ENCODE assay signal across 30 mouse cellular contexts in genomic region chr5:4870041-4870726, GRCm38 (mm10).
A peak's percentile ranks its signal among the peaks of the same experiment; 100 is the strongest.
DNase-seq lines count a peak whose midpoint lies in the region; ATAC-seq lines count a peak whose summit lies in the region.
"Had no signal": no experiment of that assay in that cellular context is flagged by ENCODE, and none has a peak within 500 bp of the region (broad histone marks: within the 10 kb centered on the region; RNA-seq: fewer than 3 reads in every experiment).

No protein-coding gene starts in this region.

- H3K9me3 ChIP-seq in heart, embryonic 10.5 days: no peaks in the 10 kb centered on the region
- H3K9me3 ChIP-seq in midbrain, embryonic 12.5 days: no peaks in the 10 kb centered on the region
- H3K9me3 ChIP-seq in midbrain, embryonic 16.5 days (replicated peaks; ENCODE audit: control insufficient read depth, low read length, poor library complexity, severe bottlenecking): no peaks in the 10 kb centered on the region
- H3K9me3 ChIP-seq in embryonic facial prominence, embryonic 10.5 days: no peaks in the 10 kb centered on the region
- no peaks in the 10 kb centered on the region for H3K9me3 ChIP-seq in midbrain, embryonic 14.5 days (ENCODE audit: control insufficient read depth, low read length)
- H3K9me3 ChIP-seq: embryonic facial prominence, embryonic 15.5 days; G1E; heart, embryonic 13.5 days; intestine, embryonic 15.5 days; limb, embryonic 13.5 days; liver, embryonic 13.5 days had no signal

- H3K27ac ChIP-seq in heart, embryonic 10.5 days: 0 out of 2 replicates have a peak overlapping the region, but pooled peaks have one; percentile 22
- peak overlapping the region; percentile 76 for H3K27ac ChIP-seq in midbrain, embryonic 12.5 days (replicated peaks)
- no peak overlapping the region for H3K27ac ChIP-seq in midbrain, embryonic 16.5 days (ENCODE audit: low read length)
- H3K27ac ChIP-seq in embryonic facial prominence, embryonic 10.5 days (replicated peaks): peak overlapping the region; percentile 48
- H3K27ac ChIP-seq in midbrain, embryonic 14.5 days (replicated peaks; ENCODE audit: low read depth, low read length): peak overlapping the region; percentile 42; the same call in 1 of the 2 replicates
- H3K27ac ChIP-seq: embryonic facial prominence, embryonic 15.5 days; heart, embryonic 13.5 days; intestine, embryonic 15.5 days; limb, embryonic 13.5 days; liver, embryonic 13.5 days; stomach, postnatal 0 days had no signal

- no peak for DNase-seq in heart, embryonic 10.5 days (ENCODE audit: low spot score)
- no peak for DNase-seq in heart, postnatal 14 days
- DNase-seq in embryonic facial prominence, embryonic 10.5 days (ENCODE audit: low spot score): no peak
- peak; percentile 22 for DNase-seq in midbrain, embryonic 14.5 days
- no peak for DNase-seq in adipocyte (ENCODE audit: low spot score)
- DNase-seq: adrenal gland, adult 8-10 months; B cell, adult 2 months; cerebellum, adult 2 months; gastrocnemius, postnatal 14 days; heart, adult 11 months; kidney, adult 8-10 months; kidney, postnatal 25 days; layer of hippocampus, postnatal 36 days; liver, embryonic 13.5 days; lung, adult 2 months; lung, postnatal 14 days; right cerebral cortex, postnatal 14 days; thymus, adult 2 months; thymus, postnatal 4 days had no signal

- no peaks in the 10 kb centered on the region for H3K36me3 ChIP-seq in heart, embryonic 10.5 days
- H3K36me3 ChIP-seq in midbrain, embryonic 12.5 days: no peaks in the 10 kb centered on the region
- H3K36me3 ChIP-seq in midbrain, embryonic 16.5 days (ENCODE audit: control insufficient read depth, insufficient read depth, low read length): no peaks in the 10 kb centered on the region
- no peaks in the 10 kb centered on the region for H3K36me3 ChIP-seq in embryonic facial prominence, embryonic 10.5 days (replicated peaks)
- H3K36me3 ChIP-seq in midbrain, embryonic 14.5 days (ENCODE audit: control insufficient read depth, insufficient read depth, low read length): no peaks in the 10 kb centered on the region
- H3K36me3 ChIP-seq: embryonic facial prominence, embryonic 15.5 days; G1E; heart, embryonic 13.5 days; intestine, embryonic 15.5 days; limb, embryonic 13.5 days; liver, embryonic 13.5 days had no signal

- 76% methylated on average over 4 of the region's 4 CpGs for WGBS in heart, embryonic 10.5 days
- WGBS in midbrain, embryonic 12.5 days: 18% methylated on average over 4 of the region's 4 CpGs
- WGBS in midbrain, embryonic 16.5 days: 27% methylated on average over 4 of the region's 4 CpGs
- 59% methylated on average over 4 of the region's 4 CpGs for WGBS in embryonic facial prominence, embryonic 10.5 days
- 16% methylated on average over 4 of the region's 4 CpGs for WGBS in midbrain, embryonic 14.5 days

- H3K4me1 ChIP-seq in heart, embryonic 10.5 days: 0 out of 2 replicates have a peak, but pooled peaks cover 5% of the 10 kb centered on the region
- peaks cover 45% of the 10 kb centered on the region for H3K4me1 ChIP-seq in midbrain, embryonic 12.5 days
- H3K4me1 ChIP-seq in midbrain, embryonic 16.5 days (ENCODE audit: control insufficient read depth, insufficient read depth, low read length): peaks cover 14% of the 10 kb centered on the region
- peaks cover 42% of the 10 kb centered on the region for H3K4me1 ChIP-seq in embryonic facial prominence, embryonic 10.5 days
- peaks cover 32% of the 10 kb centered on the region for H3K4me1 ChIP-seq in midbrain, embryonic 14.5 days (ENCODE audit: control insufficient read depth, insufficient read depth, low read length)
- H3K4me1 ChIP-seq: liver, embryonic 13.5 days had no signal

- no peaks in the 10 kb centered on the region for H3K27me3 ChIP-seq in heart, embryonic 10.5 days (ENCODE audit: insufficient read depth, poor library complexity, severe bottlenecking)
- H3K27me3 ChIP-seq in midbrain, embryonic 12.5 days: peaks cover 2% of the 10 kb centered on the region
- H3K27me3 ChIP-seq in midbrain, embryonic 16.5 days (ENCODE audit: control insufficient read depth, insufficient read depth, low read depth, low read length): no peaks in the 10 kb centered on the region
- 0 out of 2 replicates have a peak, but pooled peaks cover 5% of the 10 kb centered on the region for H3K27me3 ChIP-seq in embryonic facial prominence, embryonic 10.5 days (replicated peaks; ENCODE audit: low read depth, poor library complexity, severe bottlenecking)
- H3K27me3 ChIP-seq in midbrain, embryonic 14.5 days (ENCODE audit: control insufficient read depth, insufficient read depth, low read length): no peaks in the 10 kb centered on the region
- H3K27me3 ChIP-seq: CH12.LX; embryonic facial prominence, embryonic 15.5 days; heart, embryonic 13.5 days; intestine, embryonic 15.5 days; limb, embryonic 13.5 days; liver, embryonic 13.5 days; Patski had no signal

- intact Hi-C loops in heart, postnatal 14 days (cut with DNase I): no loop called here

- peak; percentile 55 for ATAC-seq in midbrain, embryonic 12.5 days (ENCODE audit: low FRiP score, low read depth)
- ATAC-seq in midbrain, embryonic 16.5 days: no peak
- peak; percentile 24; the same call in 1 of the 2 replicates for ATAC-seq in midbrain, embryonic 14.5 days (ENCODE audit: low FRiP score, low TSS enrichment)
- ATAC-seq: hindbrain, embryonic 16.5 days; intestine, embryonic 15.5 days; Patski had no signal

- H3K9ac ChIP-seq in midbrain, embryonic 12.5 days (replicated peaks): no peak overlapping the region
- no peak overlapping the region for H3K9ac ChIP-seq in midbrain, embryonic 16.5 days (ENCODE audit: low read depth, low read length)
- H3K9ac ChIP-seq in midbrain, embryonic 14.5 days (replicated peaks; ENCODE audit: low read length): no peak overlapping the region
- H3K9ac ChIP-seq: embryonic facial prominence, embryonic 15.5 days; heart, embryonic 13.5 days; intestine, embryonic 15.5 days; limb, embryonic 13.5 days; liver, embryonic 13.5 days had no signal

- no peak overlapping the region for H3K4me3 ChIP-seq in heart, embryonic 10.5 days
- H3K4me3 ChIP-seq in midbrain, embryonic 12.5 days: no peak overlapping the region
- H3K4me3 ChIP-seq in midbrain, embryonic 16.5 days (ENCODE audit: low read depth, low read length): no peak overlapping the region
- no peak overlapping the region for H3K4me3 ChIP-seq in embryonic facial prominence, embryonic 10.5 days
- no peak overlapping the region for H3K4me3 ChIP-seq in midbrain, embryonic 14.5 days (replicated peaks; ENCODE audit: low read depth, low read length)
- H3K4me3 ChIP-seq: embryonic facial prominence, embryonic 15.5 days; heart, embryonic 13.5 days; intestine, embryonic 15.5 days; limb, embryonic 13.5 days; liver, embryonic 13.5 days had no signal

- H3K4me2 ChIP-seq in midbrain, embryonic 12.5 days (replicated peaks): no peak overlapping the region
- no peak overlapping the region for H3K4me2 ChIP-seq in midbrain, embryonic 16.5 days (ENCODE audit: low read length)
- no peak overlapping the region for H3K4me2 ChIP-seq in midbrain, embryonic 14.5 days (ENCODE audit: low read length)
- H3K4me2 ChIP-seq: embryonic facial prominence, embryonic 15.5 days; heart, embryonic 13.5 days; intestine, embryonic 15.5 days; limb, embryonic 13.5 days; liver, embryonic 13.5 days had no signal
